Mouse (Mus musculus) heart, adult 2 months (tissue): ENCODE measurements around the gene Lcn2.
A peak's percentile ranks its signal among the peaks of the same experiment; 100 is the strongest.

Experiments
- CTCF ChIP-seq: fragments of 200-600 bp; IDR thresholded peaks from 2 replicates; pipeline ENCODE4 v1.8.1; 2022; ENCODE audit warnings: antibody characterized with exemption, mild to moderate bottlenecking, moderate library complexity
- EP300 ChIP-seq: fragments of 200-500 bp; IDR thresholded peaks from 2 replicates; pipeline ENCODE4 v1.6.1; 2011; ENCODE audit warnings: low read depth, low read length, control low read depth; ENCODE audit not compliant: insufficient read depth
- POLR2A ChIP-seq: fragments of 200-500 bp; IDR thresholded peaks from 2 replicates; pipeline ENCODE4 v1.6.1; 2011; ENCODE audit warnings: mild to moderate bottlenecking, low read depth, low read length, control low read depth; ENCODE audit not compliant: insufficient read depth

- TF ChIP-seq EP300 (no peak), POLR2A (no peak), CTCF (peak; percentile 68)
Observed at GRCm38 (mm10) chr2:32394973-32395372, 6.9 kb upstream of the Lcn2 start.
